In the genomic region with DNA sequence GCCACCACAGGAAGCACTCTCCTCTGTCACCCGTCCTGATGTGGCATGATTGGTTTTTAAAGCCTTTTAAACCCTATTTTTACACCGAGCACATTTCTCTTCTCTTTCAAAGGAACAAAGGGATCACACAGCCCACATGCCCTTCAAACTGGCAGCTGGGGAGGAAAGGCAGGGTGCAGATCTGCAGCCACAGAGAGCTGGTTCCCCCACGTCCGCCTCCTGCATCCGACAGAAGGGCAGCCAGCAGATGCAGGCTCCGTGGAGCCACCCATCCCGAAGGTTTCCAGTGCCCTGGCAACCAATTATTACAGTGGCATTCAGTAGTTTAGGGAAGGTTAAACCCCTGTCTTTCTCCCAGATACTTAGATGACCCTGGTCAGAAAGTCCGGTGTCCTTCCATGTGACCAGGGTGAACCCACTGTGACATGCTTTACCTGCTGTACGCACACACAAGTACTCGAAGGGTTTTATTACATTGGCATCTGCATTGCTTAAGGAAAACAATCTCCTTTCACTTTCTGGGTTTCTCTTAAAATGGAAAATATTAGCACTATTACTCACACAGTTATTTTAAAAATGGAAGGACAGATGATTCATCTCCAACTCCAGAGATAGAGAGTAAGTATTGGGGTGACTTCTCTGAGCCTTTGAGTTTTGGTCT, we compare ENCODE assay signal across 7 mouse cellular contexts.
DNase-seq lines count a peak whose midpoint lies in the region; ATAC-seq lines count a peak whose summit lies in the region.

No protein-coding gene starts in this region.

- H3K27ac ChIP-seq in lung, embryonic 15.5 days, result peak overlapping the region; percentile 76
- 0 out of 2 replicates have a peak overlapping the region, but pooled peaks have one; percentile 18 for H3K27ac ChIP-seq in hindbrain, embryonic 12.5 days

- H3K36me3 ChIP-seq in lung, embryonic 15.5 days, result no peaks in the 10 kb centered on the region
- H3K36me3 ChIP-seq in hindbrain, embryonic 12.5 days, result no peaks in the 10 kb centered on the region

- no peak for ATAC-seq in lung, embryonic 15.5 days (ENCODE audit: borderline replicate concordance, extremely low read depth, low FRiP score, low TSS enrichment)
- ATAC-seq in hindbrain, embryonic 12.5 days (ENCODE audit: low FRiP score), result 0 out of 2 replicates have a peak, but pooled peaks have one; percentile 9
- no peak for ATAC-seq in erythroblast, adult 5-6 weeks (replicated peaks; ENCODE audit: low FRiP score, poor library complexity, severe bottlenecking)

- H3K4me3 ChIP-seq in lung, embryonic 15.5 days, result no peak overlapping the region
- H3K4me3 ChIP-seq in hindbrain, embryonic 12.5 days, result no peak overlapping the region

- no peak for DNase-seq in lung, postnatal 14 days
- peak; percentile 52 for DNase-seq in adrenal gland, postnatal 14 days
- peak; percentile 86 for DNase-seq in thymus, postnatal 0 days (ENCODE audit: low spot score)
- no peak for DNase-seq in kidney, adult 9 months

- WGBS in lung, embryonic 15.5 days, result 42% methylated on average over 10 of the region's 10 CpGs
- WGBS in hindbrain, embryonic 12.5 days, result 29% methylated on average over 10 of the region's 10 CpGs

- no peak overlapping the region for H3K4me2 ChIP-seq in lung, embryonic 15.5 days
- no peak overlapping the region for H3K4me2 ChIP-seq in hindbrain, embryonic 12.5 days (replicated peaks)

- H3K27me3 ChIP-seq in lung, embryonic 15.5 days, result no peaks in the 10 kb centered on the region
- H3K27me3 ChIP-seq in hindbrain, embryonic 12.5 days, result no peaks in the 10 kb centered on the region

- 0 out of 2 replicates have a peak overlapping the region, but pooled peaks have one; percentile 17 for H3K9ac ChIP-seq in lung, embryonic 15.5 days
- peak overlapping the region; percentile 32; the same call in 1 of the 2 replicates for H3K9ac ChIP-seq in hindbrain, embryonic 12.5 days

- H3K4me1 ChIP-seq in lung, embryonic 15.5 days, result peaks cover 32% of the 10 kb centered on the region
- H3K4me1 ChIP-seq in hindbrain, embryonic 12.5 days, result peaks cover 22% of the 10 kb centered on the region

- H3K9me3 ChIP-seq in lung, embryonic 15.5 days, result no peaks in the 10 kb centered on the region
- H3K9me3 ChIP-seq in hindbrain, embryonic 12.5 days (replicated peaks), result no peaks in the 10 kb centered on the region

Comparison
In these comparisons a context has a peak if more than half of its experiments do, and no peak if none do; other contexts are left out.
1. DNase-seq: peak in adrenal gland, postnatal 14 days (single experiment) and thymus, postnatal 0 days (single experiment); none in lung, postnatal 14 days (single experiment) and kidney, adult 9 months (single experiment).